Mouse (Mus musculus) megakaryocyte progenitor cell, adult 5-6 weeks (primary cell): ENCODE data around the gene Ifitm7. TPM values are rescaled to one million over a fixed set of nuclear protein-coding genes. Genes with fewer than 3 reads are reported as not detected.

Source experiments
- ATAC-seq: replicated peaks from 2 replicates; pipeline ENCODE4 v1.8.0; 2016; ENCODE audit warnings: mild to moderate bottlenecking, moderate TSS enrichment, inconsistent platforms; ENCODE audit not compliant: poor library complexity
- total RNA-seq, 2 experiments: library from RNA; stranded (forward) in 1 of 2; stranded (reverse) in 1 of 2; fragments of 157-497, 149-512 nt in 1 of 2; fragments of 200-1000 nt in 1 of 2; gene quantifications; 2 replicates each; pipeline versions ENCODE4 v1.2.3 to v1.2.4; 2015 to 2017

Ifitm7 gene
- total RNA-seq (2015) (6.7 and 10.2 TPM in 2 replicates), total RNA-seq (2017) (6.0 and 12.2 TPM in 2 replicates)

- peak; percentile 90 for ATAC-seq
Measured at GRCm38 (mm10) chr16:13986574-13987478, at the start of gene Ifitm7, which contains the start of gene 2900011O08Rik. TSS of gene Ifitm7 (minus strand) at chr16:13986888. TSS of gene 2900011O08Rik (plus strand) at chr16:13986604.

- ATAC-seq: no peak
Measured at GRCm38 (mm10) chr16:14033076-14033475, 46.4 kb upstream of the Ifitm7 start.

DNA sequence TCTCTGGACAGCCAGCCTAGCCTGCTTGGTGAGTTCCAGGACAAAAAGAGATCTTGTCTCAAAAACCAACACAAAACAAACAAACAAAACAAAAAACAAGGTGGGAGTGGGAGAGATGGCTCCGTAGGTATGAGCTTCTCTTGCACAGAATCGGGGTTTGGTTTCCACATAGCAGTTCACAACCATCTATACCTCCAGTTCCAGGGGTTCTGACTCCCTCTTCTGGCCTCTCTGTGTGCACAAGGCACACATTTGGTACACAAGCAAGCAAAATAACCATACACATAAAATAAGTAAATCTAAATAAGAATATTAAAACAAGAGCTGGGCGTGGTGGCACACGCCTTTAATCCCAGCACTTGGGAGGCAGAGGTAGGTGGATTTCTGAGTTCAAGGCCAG is 44.0 kb upstream of the Ifitm7 start:
- no peak for ATAC-seq

DNA sequence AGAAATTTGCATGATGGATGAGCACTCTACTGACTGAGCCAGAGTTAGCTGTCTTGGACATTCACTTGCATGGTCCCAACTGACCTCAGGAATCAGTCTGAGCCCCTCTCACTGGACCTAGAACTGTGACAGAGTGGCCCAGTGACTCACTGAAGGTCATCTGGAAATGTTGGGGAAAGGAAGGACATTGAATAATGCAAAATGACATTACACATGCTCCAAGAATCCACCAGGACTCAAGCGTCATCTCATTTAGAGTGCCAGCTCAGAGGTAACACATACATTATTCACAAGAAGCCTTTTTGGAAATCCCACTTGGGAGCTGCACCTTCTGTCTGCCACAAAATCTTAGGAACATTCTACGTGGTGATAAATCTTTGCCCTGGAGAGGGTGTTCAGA is 43.2 kb upstream of the Ifitm7 start:
- no peak for ATAC-seq

GRCm38 (mm10) chr16:14029072-14029471 is 42.4 kb upstream of the Ifitm7 start:
- ATAC-seq: no peak

DNA sequence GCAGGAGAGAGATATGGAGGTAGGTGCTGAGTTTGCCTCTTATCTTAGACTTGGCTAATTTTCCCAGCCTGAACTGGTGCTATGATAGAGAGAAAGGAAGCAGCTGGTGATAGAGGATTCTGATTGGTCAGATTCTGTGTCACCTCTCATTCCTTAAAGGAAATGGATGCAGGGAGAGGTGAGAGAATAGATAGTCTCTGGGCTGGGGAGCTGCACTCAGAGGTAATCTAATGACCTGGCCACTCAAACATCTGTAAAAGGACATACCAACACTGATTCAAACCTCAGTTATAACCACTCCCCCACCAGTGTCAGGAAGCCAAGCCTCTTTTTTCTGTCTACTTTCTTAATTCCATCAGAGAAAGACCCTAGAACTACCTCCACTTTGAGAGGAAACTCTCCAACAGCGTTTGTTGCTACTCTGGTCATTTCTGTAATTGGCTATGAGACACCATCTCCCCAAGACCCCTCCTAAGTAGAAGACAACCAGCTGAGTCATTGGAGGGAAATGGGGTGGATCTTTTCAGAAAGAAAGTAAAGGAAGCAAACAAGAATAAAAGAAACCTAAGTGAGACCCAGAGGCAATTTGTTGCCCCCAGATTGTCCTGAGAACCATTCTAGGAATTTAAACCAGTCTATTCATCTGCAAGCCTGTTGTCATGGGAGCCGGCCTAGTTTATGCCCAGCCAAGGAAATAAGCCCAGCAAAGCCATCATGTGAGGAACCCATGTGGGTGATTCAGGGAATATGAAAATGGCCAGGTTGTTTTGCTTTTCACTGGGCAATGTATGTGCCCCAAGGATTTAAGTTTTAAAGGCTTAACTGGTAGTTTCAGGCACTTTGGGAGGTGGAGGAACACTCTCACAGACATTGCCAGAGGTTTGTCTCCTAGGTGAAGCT is 38.7 kb upstream of the Ifitm7 start:
- ATAC-seq: no peak

- ATAC-seq: peak; percentile 98
Measured at GRCm38 (mm10) chr16:14021166-14021822, 34.6 kb upstream of the Ifitm7 start.

DNA sequence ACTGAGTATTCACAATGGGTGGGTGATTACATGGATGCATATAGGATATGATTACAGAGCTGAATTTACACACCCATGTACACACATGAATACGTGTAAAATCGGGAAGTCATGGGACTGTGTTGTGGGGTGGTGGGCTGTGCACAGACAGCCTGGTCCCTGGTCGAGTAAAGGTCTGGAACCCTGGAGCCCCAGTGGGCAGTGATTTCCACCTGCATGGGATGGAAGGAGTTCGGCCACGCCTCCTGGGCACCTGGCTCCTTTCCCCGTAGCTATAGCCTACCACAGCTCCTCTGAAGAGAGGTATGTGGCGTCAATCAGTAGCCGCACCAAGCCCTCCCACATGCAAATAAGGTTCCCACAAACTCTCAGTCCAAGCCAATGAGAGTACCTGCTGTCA is 30.6 kb upstream of the Ifitm7 start:
- no peak for ATAC-seq

DNA sequence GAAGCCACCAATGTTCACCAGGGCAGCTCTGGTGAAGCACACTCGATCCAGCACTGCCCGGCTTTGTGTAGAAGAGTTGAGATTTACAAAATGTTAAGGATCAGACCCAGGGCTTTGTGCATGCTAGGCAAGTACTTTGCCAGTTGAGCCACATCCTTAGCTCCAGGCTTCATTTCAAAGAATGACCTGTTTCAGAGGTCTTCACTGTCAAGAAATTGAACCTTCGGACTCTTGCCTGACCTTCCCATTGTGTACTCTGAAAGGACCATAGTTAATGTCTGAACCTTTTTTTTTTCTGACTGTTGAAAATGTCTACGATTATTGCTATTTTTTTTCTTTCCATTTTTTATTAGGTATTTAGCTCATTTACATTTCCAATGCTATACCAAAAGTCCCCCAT is 23.3 kb upstream of the Ifitm7 start:
- no peak for ATAC-seq

- ATAC-seq: no peak
Measured at GRCm38 (mm10) chr16:14008708-14009107, 22.0 kb upstream of the Ifitm7 start.

DNA sequence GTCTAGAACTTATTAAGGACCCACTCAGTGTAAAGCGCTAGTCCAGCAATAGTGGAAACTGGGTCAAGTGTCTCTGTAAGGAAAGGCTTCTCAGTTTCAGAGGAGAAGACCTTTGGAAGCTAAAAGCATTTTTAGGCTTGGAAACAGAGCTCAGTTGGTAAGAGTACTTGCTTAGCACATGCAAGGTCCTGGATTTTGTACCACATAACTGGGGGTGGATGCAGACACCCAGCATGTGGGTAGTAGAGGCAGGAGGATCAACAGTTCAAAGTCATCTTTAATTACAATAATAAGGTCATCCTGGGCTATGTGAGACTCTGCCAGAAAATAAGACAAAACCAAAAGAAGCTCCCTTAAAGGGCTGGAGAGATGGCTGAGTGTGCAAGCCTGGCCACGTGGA is 21.4 kb upstream of the Ifitm7 start:
- no peak for ATAC-seq

DNA sequence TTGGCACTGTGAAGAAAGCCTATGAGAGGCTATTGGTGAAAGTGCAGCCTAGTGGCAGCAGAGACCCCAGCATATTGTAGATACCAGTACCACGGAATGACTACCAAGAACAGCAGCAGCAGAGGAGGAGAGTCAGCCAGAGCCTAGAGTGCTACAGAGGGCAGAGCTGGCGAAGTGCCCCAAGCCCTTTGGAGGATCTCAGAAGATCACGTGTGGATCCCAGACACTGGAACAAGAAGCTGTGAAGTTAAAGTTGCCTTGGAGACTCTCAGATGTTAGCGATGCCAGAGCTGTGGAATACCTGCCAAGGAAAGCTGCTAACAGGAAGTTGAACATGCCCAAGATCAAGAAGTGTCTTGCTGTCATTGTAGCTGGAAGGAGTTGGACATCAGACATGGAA is 18.6 kb upstream of the Ifitm7 start:
- no peak for ATAC-seq

DNA sequence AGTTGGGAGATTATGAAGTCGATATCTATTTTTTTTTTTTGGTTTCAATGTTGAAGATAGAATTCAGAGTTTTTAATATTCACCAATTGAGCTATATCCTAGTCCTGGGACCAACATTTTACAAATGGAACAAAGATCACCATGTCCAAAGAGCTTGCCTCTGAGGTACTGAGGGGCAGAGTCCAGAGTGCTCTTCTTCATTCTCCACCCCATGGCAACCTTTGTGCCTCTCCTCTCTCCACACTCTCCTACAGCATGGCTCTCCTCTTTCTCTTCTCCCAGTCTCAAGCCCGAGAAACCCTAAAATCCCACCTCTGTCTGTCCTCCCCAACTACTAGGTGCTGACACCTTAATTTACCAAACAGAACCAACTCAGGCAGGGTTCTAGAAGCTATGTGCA is 18.0 kb upstream of the Ifitm7 start:
- no peak for ATAC-seq

GRCm38 (mm10) chr16:14004170-14004569 is 17.5 kb upstream of the Ifitm7 start:
- ATAC-seq: peak; percentile 75

DNA sequence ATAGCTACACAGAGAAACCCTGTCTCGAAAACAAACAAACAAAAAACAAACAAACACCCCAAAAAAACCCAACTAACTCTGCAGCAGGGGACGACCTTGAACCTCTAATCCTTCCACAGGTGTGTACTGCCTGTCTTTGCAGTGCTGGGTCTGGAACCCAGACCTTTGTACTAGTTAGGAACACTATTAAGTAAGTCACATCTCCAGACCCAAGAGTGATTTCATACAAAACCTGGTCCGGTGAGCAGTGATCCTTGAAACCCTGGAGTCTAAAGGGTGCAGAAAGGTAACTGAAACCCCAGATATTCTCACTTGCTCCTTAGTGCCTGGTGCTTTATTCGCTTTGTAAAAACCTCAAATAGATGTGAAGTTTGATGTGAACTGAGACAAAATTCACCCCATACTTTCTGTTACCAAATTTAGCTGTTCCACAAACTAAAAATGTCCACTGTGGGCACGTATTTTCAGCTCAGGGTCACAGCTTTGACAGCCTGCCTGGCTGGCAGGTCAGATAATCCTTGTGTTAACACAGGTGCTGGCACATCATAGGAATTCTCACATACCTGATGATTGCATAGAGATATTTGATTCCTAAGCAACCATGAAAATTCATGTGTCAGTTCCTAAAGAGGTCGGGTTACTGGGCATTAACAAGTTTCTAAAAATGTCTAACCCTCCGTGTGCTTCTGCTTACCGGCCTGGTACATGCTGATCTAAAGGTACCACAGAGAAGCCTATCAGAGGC is 16.9 kb upstream of the Ifitm7 start:
- no peak for ATAC-seq

GRCm38 (mm10) chr16:13994502-13994901 is 7.8 kb upstream of the Ifitm7 start:
- no peak for ATAC-seq

DNA sequence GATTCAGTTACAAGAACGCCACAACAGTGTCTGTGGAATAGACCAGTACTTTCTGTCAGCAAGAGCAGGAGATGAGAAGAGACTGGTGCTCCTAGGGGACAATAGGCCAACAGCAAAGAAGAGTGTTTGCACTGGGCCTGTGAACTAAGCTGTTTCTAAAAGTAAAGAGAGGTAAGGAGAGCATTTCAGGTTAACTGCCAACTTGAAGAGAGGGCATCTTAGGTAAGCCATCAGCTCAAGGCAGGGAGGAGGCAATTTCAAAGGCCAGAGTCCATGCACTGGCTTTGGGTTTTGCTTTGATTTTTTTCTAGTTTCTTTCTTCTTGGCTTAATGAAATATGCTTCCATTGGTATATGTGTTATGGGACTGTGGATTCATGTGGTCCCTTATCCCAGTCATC is 7.4 kb upstream of the Ifitm7 start:
- no peak for ATAC-seq

DNA sequence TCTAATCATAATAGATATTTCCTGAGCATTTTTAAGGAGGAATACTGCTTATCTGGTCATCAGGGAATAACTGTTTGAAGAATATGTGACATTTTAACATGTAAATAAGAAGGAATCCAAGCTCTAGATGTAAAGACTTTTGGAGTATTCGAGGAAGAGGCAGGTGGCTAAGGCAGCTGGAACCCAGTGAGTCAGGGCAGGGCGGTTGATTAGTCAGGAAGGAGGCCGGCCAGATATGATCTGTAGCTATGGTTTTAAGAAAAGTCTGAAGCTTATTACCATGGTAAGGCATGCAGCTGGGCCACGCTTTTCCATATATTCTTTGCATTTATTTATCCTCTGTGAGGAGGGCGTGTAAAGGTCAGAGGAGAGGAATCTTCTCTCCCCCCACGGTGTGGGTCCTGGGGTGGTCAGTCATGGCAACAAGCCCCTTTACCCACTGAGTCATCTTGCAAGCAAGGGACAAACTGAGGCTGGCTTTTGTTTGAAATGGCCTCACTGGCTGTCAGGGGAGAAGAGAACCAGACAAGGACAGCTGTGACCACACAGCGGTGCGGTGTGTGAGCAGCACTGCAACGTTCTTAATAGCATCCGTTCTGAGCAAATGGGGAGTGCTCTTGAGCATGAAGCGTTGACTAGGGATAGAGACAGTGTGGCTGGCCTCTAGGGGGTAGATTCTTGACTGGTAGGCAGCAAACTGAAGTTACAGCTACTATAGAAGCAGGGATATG is 6.0 kb upstream of the Ifitm7 start:
- ATAC-seq: no peak

- ATAC-seq: no peak
Measured at GRCm38 (mm10) chr16:13986197-13986573, 503 bp downstream of the Ifitm7 start.

- no peak for ATAC-seq
Measured at GRCm38 (mm10) chr16:13983161-13983560, 3.5 kb downstream of the Ifitm7 start.
